Mouse (Mus musculus): ENCODE measurements at regions not wholly inside any gene's neighbourhood (a gene's known extent, or its start where the extent isn't known, plus 50 kb on each side); places are given as distances from the start of the nearest gene placed in this dataset.

DNA sequence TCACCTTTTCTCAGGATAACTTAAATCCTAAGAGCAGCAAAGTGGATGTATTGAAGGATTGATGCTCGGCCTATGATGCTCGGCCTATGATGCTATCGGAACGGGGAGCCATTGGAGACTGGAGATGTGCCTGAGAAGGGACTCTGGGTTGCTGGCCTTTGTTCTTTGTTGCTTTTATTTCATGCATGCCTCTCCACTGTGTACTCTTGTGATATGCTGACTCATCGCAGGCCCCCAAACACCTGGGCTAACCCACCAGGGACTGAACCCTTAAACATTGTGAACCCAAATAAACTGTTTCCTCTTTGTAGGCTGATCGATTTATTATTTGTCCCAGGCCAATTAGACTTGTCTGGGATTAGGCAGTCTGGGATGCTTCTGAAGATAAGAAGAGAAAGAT, 61.9 kb downstream of the Pdcl3 start:
- intact Hi-C loops (cut with DNase I) = no loop called here

DNA sequence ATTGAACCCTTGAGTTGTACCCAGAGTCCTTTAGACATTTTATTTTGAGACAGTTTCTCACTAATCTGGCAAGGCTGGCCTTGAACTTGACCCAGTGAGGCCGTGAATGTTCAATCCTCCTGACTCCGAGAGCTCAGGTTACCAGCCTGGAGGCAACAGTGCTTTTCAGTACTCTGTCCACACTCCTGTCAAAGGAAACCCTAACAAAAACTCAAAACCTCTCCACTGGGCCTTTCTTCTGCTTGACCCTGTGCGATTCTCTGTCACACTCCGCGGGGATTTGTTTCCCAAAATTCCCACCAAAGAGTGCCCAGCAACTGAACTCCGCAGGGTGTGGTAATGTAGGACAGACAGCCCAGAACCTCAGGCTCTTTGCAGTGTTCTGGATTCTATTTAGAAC, 71.9 kb downstream of the Pdcl3 start:
- DNase-seq (ENCODE audit: low spot score in 2 of 2) = no peak
- intact Hi-C loops (cut with DNase I) = no loop called here

More for the DNA sequence above, 61.9 kb downstream of the Pdcl3 start:
- DNase-seq (ENCODE audit: low spot score in 2 of 2) = no peak

DNA sequence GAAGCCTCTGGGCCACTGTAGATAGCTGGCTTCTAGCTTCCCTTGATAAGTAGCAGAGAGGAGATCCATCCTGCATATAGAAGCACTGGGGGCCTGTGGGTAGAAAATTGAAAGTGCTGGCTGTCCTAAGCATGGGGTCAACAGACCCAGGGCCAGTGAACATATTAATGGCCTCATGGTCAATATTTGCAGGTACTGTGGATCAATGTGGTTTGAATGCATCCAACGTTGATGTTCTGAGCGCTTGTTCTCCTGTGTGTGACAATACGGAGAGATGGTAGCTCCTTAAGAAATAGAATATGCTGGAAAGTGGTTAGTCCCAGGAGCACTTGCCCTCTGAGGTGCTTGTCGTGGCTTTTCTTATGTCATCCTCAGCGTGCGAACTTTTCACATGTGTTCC, 77.1 kb downstream of the Pdcl3 start:
- no peak for DNase-seq (ENCODE audit: low spot score in 2 of 2)
- intact Hi-C loops (cut with DNase I) = loop anchor here (5.0 kb wide), 1 partner anchor 35 kb away; no protein-coding TSS in a partner anchor

DNA sequence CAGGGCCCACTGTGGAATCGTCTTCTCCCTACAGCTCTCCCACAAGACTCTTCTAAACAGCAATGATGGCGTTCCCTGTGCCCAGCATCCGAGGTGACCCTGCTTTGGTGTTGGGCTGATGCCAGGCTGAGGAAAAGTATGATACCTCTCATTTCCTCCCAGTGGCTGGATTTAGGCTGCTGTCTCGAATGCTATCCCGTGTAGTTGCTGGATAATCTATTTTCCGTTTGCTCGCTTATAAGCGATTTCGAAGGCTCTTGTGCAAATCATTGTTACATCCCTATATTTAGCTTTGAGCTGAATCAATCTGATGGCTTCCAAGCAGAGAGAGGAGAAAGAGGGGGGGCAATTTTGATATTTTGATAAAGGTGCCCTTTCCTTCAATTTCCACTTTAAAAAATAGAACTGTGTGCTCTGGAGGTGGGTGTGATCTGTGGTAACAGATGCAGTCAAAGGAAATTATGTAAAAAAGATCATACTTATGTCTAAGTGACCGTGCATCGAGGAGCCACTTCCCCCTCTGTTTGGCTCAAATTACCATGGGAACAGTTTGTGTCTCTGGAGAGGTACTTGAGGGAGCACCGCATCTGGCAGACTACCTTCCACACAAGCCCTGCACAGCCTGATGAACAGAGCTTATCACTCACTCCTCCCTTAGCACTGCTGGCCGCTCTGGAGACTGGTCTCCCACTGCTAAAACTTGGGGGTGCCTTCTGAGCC, 78.4 kb downstream of the Pdcl3 start:
- intact Hi-C loops (cut with DNase I) = loop anchor here (1.0 to 5.0 kb wide), 4 partner anchors 33 to 51 kb away; no protein-coding TSS in a partner anchor
- DNase-seq (ENCODE audit: low spot score in 2 of 2) = peak; percentile 54 to 91

DNA sequence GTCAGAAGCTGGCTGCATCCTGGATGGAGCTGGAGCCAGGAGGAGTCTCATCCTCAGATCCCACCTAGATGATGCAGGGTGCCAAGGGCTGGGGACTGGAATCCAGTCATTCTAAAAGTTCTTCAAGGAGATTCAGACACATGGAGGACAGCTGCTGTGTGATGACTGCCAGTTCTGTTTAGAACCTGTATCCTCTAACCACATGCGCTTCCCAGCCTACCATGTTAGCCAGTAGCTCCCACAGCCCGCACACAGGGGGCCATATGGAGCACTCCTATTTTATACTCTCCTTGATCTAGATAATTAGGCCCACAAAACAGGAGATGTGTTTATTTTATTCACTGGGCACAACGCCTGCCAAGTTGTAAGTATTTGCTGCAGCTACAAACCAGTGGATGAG, 79.4 kb downstream of the Pdcl3 start:
- DNase-seq (ENCODE audit: low spot score in 2 of 2) = peak; percentile 52 to 84
- intact Hi-C loops (cut with DNase I) = loop anchor here (2.0 to 5.0 kb wide), 3 partner anchors 32 to 52 kb away; no protein-coding TSS in a partner anchor

DNA sequence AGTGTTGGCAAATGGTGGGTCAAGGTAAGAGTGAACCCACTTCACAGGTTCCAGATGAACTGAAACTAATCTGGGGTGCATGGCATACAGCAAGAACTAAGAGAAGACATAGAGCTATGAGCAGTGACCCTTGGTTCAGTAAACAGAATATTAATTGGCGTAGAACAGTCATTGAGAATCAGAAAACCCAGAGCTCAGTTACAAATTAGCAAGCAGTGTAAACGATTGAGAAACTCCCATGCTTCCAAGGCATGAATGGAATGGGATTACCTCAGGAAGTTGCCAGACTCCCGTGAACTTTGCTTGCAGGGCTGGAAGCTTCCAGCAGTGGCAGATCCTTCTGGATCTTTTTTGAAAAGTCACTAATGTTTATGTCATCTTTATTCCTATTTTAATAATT, 82.5 kb downstream of the Pdcl3 start:
- intact Hi-C loops (cut with DNase I) = no loop called here
- DNase-seq (ENCODE audit: low spot score in 2 of 2) = no peak

DNA sequence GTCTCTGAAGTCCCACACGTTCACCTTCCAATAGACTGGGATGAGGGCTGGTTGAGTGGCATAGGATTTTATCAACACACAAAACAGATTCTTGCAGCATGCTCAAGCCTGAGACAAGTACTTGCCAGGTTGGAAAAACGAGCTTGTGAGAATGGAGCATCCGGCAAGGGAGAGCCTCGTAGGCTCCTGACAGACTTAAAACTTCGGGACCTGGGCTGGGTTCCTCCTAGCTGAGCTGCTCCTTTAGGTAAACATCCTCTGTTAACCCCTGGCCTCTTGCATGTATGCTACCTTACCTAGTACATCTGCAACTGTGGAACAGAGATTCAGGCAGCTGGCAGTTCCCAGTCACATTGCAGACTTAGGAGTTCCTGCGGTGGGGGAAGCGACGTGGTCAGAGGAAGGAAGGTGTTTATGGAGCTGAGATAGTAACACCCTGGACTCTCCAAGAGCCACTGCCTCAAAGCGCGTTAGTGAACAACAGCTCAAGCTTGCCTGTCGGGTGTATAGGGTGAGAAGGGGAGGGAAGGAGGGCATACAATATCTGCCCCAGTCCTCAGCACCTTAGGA, 83.8 kb downstream of the Pdcl3 start:
- intact Hi-C loops (cut with DNase I) = no loop called here
- no peak for DNase-seq (ENCODE audit: low spot score in 2 of 2)

DNA sequence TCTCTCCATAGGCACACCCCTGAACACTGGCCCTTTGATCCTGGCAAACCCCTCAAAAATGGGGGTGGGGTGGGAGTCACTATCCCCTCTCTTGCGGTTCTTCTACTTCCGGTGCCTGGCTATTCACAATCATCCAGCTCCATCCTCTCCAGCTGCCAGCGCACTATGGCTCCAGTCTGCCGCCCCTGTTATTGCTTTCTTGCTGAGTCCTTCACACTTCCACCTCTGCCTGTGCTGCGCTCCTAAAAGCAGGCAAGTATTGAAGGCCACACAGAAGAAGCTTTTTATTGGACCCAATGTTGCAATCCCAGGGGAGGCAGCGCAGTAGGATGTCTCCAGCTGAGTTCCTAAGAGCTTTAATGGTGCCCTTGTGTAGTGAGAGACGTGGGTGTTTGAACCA, 84.3 kb downstream of the Pdcl3 start:
- DNase-seq (ENCODE audit: low spot score in 2 of 2) = no peak
- intact Hi-C loops (cut with DNase I) = no loop called here

DNA sequence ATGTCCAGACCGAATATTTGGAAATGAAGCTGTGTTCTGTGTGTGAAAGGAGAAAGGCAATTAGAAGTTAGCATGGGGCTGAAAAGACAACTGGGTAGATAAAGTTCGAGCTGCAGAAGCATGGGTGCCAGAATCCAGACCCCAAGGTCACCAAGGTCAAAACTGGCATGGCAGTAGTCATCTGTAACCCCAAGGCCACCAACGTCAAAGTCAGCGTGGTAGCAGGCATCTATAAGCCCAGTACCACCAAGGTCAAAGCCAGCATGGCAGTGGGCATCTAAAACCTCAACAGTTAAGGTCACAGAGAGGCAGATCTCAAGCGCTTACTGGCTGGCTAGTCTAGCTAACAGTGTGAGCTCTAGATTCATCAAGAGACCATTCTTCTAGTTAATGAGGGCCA, 90.6 kb downstream of the Pdcl3 start:
- DNase-seq (ENCODE audit: low spot score in 2 of 2) = no peak
- intact Hi-C loops (cut with DNase I) = no loop called here

DNA sequence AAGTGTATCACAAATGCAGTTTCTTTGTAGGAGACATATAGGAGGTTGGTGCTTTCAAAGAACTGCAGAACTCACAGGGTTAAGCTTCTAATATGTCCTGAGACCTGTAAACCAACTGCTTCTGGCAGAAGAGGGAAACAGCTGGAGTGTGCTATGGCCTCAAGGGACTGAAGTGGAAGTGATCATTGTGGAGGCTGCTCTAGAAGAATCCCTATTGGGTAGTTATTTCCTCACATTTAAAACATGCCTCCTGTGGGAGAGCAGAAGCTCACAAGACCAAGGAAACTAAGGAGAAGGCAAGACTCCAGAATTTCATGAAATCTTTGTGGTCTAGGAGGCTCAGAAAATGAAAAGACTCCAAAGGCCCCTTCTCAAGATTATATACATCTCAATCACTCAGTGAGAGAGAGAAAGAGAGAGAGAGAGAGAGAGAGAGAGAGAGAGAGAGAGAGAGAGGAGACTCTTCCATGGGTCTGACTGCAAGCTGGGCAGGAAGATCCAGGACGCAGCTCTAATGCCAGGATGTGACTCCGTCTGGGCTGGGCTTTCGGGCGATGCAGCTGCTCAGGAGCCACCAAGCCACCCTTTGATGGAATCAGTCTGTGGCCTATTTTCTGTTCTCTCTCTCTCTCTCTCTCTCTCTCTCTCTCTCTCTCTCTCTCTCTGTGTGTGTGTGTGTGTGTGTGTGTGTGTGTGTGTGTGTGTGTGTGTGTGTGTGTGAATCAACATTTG, 93.3 kb downstream of the Pdcl3 start:
- intact Hi-C loops (cut with DNase I) = no loop called here

DNA sequence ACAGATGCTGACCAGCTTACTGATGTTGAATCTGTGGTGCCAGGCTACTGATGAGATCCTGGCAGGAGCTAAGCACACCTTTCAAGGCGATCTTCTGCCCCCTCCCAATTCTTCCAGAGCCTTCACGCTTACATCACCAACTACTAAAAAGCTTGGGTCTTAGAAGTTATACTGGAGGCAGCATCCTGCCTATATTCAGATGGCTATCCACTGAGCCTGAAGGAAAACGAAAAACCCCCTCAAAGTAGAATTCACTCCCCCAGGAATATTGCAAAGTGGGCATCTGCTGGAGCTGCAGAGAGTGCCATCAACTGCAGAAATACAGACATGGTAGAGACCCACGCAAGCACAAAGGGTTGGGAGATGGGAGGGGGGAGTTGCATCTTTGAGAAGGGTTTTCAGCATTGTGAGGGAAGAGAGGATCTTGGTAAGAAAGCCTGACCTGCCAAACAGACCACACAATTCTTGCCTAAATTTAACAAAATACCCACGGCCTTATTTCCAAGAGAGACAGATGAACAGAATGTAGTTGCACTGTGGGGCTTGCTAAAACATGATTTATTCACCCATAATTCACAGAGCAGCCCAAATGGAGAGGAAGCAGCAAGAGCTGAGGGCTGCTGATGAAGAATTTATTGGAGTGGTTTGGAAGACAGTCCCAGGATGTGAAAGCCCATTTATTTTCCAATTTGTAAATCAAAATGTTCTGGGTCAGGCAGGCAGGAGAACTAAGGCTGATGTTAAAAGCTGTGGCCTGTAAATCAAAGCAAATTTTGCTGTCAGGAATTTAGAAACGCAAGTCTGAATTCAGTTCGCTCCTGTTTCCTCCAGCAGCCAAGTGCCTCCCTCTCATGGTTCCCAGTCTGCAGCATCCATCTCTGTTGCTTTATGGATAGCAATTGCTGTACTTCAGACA, 98.8 kb downstream of the Pdcl3 start:
- DNase-seq (ENCODE audit: low spot score in 2 of 2) = peak in 1 of 2 experiments; percentile 89
- intact Hi-C loops (cut with DNase I) = no loop called here

More for the DNA sequence above, 93.3 kb downstream of the Pdcl3 start:
- DNase-seq (ENCODE audit: low spot score in 2 of 2) = no peak

DNA sequence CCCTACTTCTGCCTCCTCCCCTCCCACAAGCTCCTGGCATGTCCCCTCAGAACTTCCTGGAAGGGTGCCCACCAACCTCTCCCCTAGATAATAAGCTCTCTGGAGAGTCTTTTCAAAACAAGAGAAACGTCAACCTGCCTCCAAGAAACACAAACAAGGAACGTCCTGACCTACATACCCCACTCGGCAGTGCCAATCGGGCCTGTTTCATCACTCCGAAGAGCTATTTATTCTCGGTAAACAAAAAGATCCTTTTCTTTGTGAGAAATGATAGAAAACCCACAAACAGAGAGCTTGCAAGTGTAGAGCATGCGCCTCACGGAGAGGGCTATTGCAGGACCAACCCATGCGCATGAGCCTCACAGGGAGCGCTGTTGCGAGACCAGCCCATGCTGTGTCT, 100.9 kb downstream of the Pdcl3 start:
- intact Hi-C loops (cut with DNase I) = no loop called here
- DNase-seq (ENCODE audit: low spot score in 2 of 2) = peak; percentile 53 to 78

DNA sequence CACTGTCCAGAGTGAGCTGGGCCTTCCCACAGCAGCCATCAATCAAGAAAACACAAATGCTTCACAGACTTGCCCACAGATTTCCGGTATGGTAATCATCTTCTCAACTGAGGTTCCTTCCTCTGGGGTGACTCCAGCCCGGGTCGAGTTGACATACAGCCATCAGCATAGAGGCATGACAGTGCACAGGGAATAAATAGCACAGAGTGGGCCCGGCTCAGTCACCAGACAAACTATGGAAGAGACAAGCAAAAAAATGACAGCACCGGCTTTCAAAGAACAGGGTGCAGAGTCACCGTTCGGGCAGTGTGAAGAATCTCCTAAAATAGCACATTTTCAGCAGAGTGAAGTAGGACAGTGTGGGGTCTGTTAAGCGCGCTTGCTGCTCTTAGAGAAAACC, 103.7 kb upstream of the Npas2 start:
- intact Hi-C loops (cut with DNase I) = loop anchor here (10.0 kb wide), 1 partner anchor 225 kb away; no protein-coding TSS in a partner anchor
- peak in 1 of 2 experiments; percentile 80 for DNase-seq (ENCODE audit: low spot score in 2 of 2)

DNA sequence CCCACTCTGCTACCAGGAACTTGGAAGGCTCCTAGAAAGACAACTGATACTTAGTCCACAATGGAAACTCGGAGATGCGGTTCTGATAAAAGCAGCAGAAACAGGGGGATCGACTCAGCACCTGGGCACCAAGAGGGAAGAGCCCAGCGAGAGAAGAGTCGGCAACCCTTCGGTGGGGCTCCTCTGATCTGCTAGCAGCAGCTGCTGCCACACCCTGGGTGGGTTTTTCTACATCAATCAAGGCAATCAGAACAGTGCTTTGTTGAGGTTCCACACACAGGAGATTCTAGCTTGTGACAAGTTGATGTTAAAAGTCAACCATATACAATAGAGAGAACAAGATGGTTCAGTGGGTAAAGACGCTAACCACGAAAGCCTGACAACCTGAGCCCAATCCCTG, 102.4 kb upstream of the Npas2 start:
- DNase-seq (ENCODE audit: low spot score in 2 of 2) = no peak
- intact Hi-C loops (cut with DNase I) = loop anchor here (10.0 kb wide), 1 partner anchor 224 kb away; no protein-coding TSS in a partner anchor

DNA sequence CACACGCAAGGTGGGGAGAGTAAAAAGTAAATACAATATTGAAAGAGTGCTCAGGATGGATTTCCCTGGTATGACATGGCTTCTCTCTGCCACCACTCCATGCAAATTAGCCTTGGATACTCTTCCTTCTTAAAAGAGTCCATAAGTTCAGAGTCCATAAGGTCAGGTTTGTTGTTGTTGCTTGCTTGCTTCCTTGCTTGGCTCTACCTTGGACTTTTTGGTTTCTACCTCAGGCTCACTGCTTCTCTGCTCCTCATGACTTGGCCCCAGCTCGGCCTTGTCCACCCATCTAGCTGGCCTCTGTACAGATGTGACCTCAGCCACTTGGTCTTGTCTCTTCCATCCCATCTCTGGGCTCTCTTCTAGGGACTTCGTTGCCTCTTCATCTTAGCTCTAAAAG, 101.9 kb upstream of the Npas2 start:
- intact Hi-C loops (cut with DNase I) = loop anchor here (10.0 kb wide), 1 partner anchor 223 kb away; no protein-coding TSS in a partner anchor
- DNase-seq (ENCODE audit: low spot score in 2 of 2) = no peak

DNA sequence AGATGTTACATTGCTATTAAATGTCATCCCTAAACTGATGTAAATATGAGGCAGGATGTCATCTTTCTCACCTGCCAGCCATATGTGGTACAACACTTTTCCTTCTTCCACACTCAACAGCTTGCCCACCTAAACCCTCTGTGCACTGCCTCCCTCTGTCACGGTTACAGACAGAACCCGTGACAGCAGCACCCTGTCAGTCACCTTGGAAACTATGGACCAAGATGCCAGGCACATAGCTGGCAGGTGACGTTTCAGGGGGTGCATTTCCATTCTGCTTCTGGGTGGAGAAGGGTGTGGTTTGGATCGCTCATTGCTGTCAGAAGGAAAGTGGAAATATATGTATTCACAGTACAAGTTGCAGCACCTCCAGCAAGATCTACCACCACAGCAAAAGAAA, 100.2 kb upstream of the Npas2 start:
- intact Hi-C loops (cut with DNase I) = loop anchor here (10.0 kb wide), 1 partner anchor 222 kb away; no protein-coding TSS in a partner anchor
- DNase-seq (ENCODE audit: low spot score in 2 of 2) = peak in 1 of 2 experiments; percentile 45

DNA sequence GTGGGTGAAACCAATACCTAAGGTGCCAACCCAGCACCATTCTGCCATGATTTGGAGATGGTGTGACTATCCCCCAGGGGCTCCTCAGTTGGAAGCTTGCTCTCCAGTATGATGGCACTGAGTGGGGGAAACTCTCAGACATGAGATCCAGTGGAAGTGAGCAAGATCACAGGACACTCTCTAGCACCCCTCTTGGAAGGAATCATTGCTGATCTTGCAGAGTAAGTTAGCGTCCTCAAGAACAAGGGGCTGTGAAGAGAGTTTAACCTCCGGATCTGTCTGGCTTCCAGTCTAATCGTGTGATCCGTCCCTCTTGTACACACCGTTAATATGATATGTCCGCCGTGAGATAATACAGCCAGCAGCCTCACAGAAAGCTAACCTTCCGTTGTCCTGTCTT, 99.5 kb upstream of the Npas2 start:
- intact Hi-C loops (cut with DNase I) = loop anchor here (10.0 kb wide), 1 partner anchor 221 kb away; no protein-coding TSS in a partner anchor
- DNase-seq (ENCODE audit: low spot score in 2 of 2) = no peak

DNA sequence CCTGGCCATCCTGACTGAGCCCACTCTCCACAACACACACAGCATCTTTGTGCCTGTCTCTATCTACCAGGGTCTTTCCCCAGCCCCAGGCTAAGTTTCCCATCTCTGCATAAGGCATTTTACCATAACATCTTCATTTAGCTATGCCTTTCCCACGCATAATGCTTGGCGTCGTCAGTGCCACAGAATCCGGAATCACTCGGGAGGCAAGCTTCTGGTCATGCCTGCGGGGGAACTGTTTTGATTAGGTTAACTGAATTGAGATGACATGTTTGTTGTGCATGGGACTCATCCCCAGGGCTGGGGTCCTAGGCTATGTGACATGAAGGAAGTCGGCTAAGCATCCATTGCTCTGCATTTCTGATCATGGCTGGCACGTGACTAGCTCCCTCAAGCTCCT, 97.6 kb upstream of the Npas2 start:
- peak in 1 of 2 experiments; percentile 53 for DNase-seq (ENCODE audit: low spot score in 2 of 2)
- intact Hi-C loops (cut with DNase I) = loop anchor here (2.0 to 10.0 kb wide), 6 partner anchors 31 to 241 kb away; partner anchors contain the start of gene Npas2

DNA sequence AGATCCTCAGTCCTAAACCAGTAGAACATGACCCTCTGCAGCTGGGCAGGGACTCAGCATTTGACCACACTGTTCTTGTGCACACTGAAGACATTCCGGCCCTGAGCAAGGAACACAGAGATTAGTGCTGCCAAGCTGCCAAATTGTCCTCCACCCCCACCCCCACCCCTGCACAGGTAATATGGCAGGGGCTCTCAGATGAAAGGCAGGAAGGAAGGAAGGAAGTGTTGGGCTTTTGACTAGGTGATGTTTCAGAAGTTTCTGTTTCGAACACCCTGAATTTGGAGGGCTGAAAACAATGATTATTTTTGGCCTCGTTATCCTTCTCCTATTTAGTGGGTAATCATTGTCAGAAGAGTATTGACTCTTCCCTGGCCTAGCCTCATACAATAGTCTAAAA, 96.8 kb upstream of the Npas2 start:
- intact Hi-C loops (cut with DNase I) = loop anchor here (1.0 to 10.0 kb wide), 7 partner anchors 32 to 241 kb away; partner anchors contain the start of gene Npas2
- DNase-seq (ENCODE audit: low spot score in 2 of 2) = no peak
